Mouse (Mus musculus) heart, embryonic 14.5 days (tissue): ENCODE results near the gene Cnst. TPM values are rescaled to one million over a fixed set of nuclear protein-coding genes. Genes with fewer than 3 reads are reported as not detected.
"Not testable (repeated sequence)": the region's sequence is repeated elsewhere in the genome, so short reads cannot be mapped to it uniquely, and the experiment has no call there.

ENCODE experiments used
- ATAC-seq: fragments of 200-750 bp; cut with Nextera tagmentation; 2 replicates; pipeline ENCODE4 v1.8.0; 2017; ENCODE audit warnings: low read depth, moderate TSS enrichment; ENCODE audit not compliant: insufficient number of reproducible peaks, insufficient read depth, low FRiP score
- H3K27ac ChIP-seq, 2 experiments: fragments of 200-500 bp in 1 of 2; fragments of 300-500 bp in 1 of 2; sonication (generic) in 1 of 2; replicated peaks in 1 of 2; 2 replicates each; pipeline ENCODE4 v1.5.1; 2012 to 2014; ENCODE audit warnings: low read depth in 2 of 2, low read length in 2 of 2, control low read depth in 1 of 2, mild to moderate bottlenecking in 1 of 2, mixed read lengths in 1 of 2; ENCODE audit not compliant: control insufficient read depth in 1 of 2, insufficient read depth in 1 of 2
- H3K27me3 ChIP-seq: fragments of 300-500 bp; sonication (generic); 2 replicates; pipeline ENCODE4 v1.6.1; 2014; ENCODE audit warnings: mild to moderate bottlenecking, low read length, control low read depth; ENCODE audit not compliant: control insufficient read depth, insufficient read depth
- H3K36me3 ChIP-seq: fragments of 300-500 bp; sonication (generic); 2 replicates; pipeline ENCODE4 v1.6.1; 2014; ENCODE audit warnings: mild to moderate bottlenecking, control low read depth, low read length, mixed read lengths; ENCODE audit not compliant: control insufficient read depth, insufficient read depth
- H3K4me1 ChIP-seq, 2 experiments: fragments of 200-500 bp in 1 of 2; fragments of 300-500 bp in 1 of 2; sonication (generic) in 1 of 2; 2 replicates each; pipeline ENCODE4 v1.6.1; 2012 to 2014; ENCODE audit warnings: low read length in 2 of 2, control low read depth in 1 of 2, mixed read lengths in 1 of 2; ENCODE audit not compliant: control insufficient read depth in 2 of 2, insufficient read depth in 2 of 2
- H3K4me2 ChIP-seq: fragments of 300-500 bp; sonication (generic); 2 replicates; pipeline ENCODE4 v1.6.1; 2014; ENCODE audit warnings: mild to moderate bottlenecking, low read length
- H3K4me3 ChIP-seq, 2 experiments: fragments of 200-500 bp in 1 of 2; fragments of 300-500 bp in 1 of 2; sonication (generic) in 1 of 2; 2 replicates each; pipeline ENCODE4 v1.5.1; 2012 to 2014; ENCODE audit warnings: low read length in 2 of 2, mild to moderate bottlenecking in 2 of 2, control low read depth in 1 of 2, low read depth in 1 of 2, moderate library complexity in 1 of 2; ENCODE audit not compliant: control insufficient read depth in 1 of 2, insufficient read depth in 1 of 2
- H3K9ac ChIP-seq: fragments of 300-500 bp; sonication (generic); 2 replicates; pipeline ENCODE4 v1.6.1; 2014; ENCODE audit warnings: mild to moderate bottlenecking, low read length
- H3K9me3 ChIP-seq: fragments of 300-500 bp; sonication (generic); 2 replicates; pipeline ENCODE4 v1.6.1; 2016; ENCODE audit warnings: low read length, control low read depth; ENCODE audit not compliant: control insufficient read depth
- WGBS: fragments of 180-500 bp; shearing (Covaris S2); extraction: QIAGEN DNeasy Blood & Tissue Kit; methylation state at CpG from one replicate; pipeline ENCODE4 v1.1.7; 2014; 5-methylcytosine and 5-hydroxymethylcytosine counted together
- polyA plus RNA-seq: library from polyadenylated mRNA; unstranded; fragments of >200 nt; fragmentation: Nextera tagmentation; extraction: Ambion mirVana; gene quantifications from 2 replicates; pipeline ENCODE4 v1.2.1, GENCODE M21; 2014

Gene Cnst
- polyA plus RNA-seq, result 17.6 and 18.1 TPM in 2 replicates

- peak within 1 kb of the TSS; percentile 89 for H3K4me2 ChIP-seq
- H3K27ac ChIP-seq, result peak within 1 kb of the TSS; percentile 91
- peaks cover 23% of the 10 kb centered on the region for H3K36me3 ChIP-seq
- peak within 1 kb of the TSS; percentile 75 to 88 for H3K4me3 ChIP-seq
- H3K27me3 ChIP-seq, H3K9me3 ChIP-seq: not testable (repeated sequence)
- WGBS, result under 1% methylated on average over 68 of the region's 69 CpGs
- peak within 1 kb of the TSS; percentile 87 for H3K9ac ChIP-seq
- peak; percentile 99 for ATAC-seq
- H3K4me1 ChIP-seq, result peaks cover 5 to 22% of the 10 kb centered on the region in 2 experiments
Measured at GRCm38 (mm10) chr1:179545768-179546550, at the start of gene Cnst, which contains the start of gene Tfb2m. TSS of gene Cnst (plus strand) at chr1:179546370. TSS of gene Tfb2m (minus strand) at chr1:179546267.

GRCm38 (mm10) chr1:179499257-179499656 lies 46.9 kb upstream of the Cnst start:
- Histone ChIP-seq H3K27ac (no peak overlapping the region), H3K4me2 (no peak overlapping the region), H3K9ac (no peak overlapping the region), H3K27me3 (no peaks in the 10 kb centered on the region), H3K4me1 (no peaks in the 10 kb centered on the region), H3K4me3 (no peak overlapping the region), H3K36me3 (no peaks in the 10 kb centered on the region), H3K9me3 (no peaks in the 10 kb centered on the region)
- 59% methylated on average over 3 of the region's 3 CpGs for WGBS
- ATAC-seq, result no peak

- Histone ChIP-seq H3K9me3 (no peaks in the 10 kb centered on the region), H3K9ac (no peak overlapping the region), H3K4me3 (no peak overlapping the region), H3K4me1 (no peaks in the 10 kb centered on the region), H3K4me2 (no peak overlapping the region), H3K27ac (no peak overlapping the region), H3K27me3 (no peaks in the 10 kb centered on the region), H3K36me3 (no peaks in the 10 kb centered on the region)
- ATAC-seq, result no peak
- 12% methylated on average over 3 of the region's 3 CpGs for WGBS
Measured at GRCm38 (mm10) chr1:179502565-179502964, 43.6 kb upstream of the Cnst start.

GRCm38 (mm10) chr1:179506530-179507315 lies 39.4 kb upstream of the Cnst start:
- Histone ChIP-seq H3K27me3 (no peaks in the 10 kb centered on the region), H3K9me3 (no peaks in the 10 kb centered on the region), H3K9ac (no peak overlapping the region), H3K4me2 (no peak overlapping the region), H3K4me3 (no peak overlapping the region), H3K36me3 (no peaks in the 10 kb centered on the region), H3K27ac (no peak overlapping the region), H3K4me1 (no peaks in the 10 kb centered on the region)
- no peak for ATAC-seq
- 57% methylated on average over 9 of the region's 9 CpGs for WGBS

GRCm38 (mm10) chr1:179510546-179511340 lies 35.4 kb upstream of the Cnst start:
- no peak overlapping the region for H3K4me2 ChIP-seq
- H3K9me3 ChIP-seq, result no peaks in the 10 kb centered on the region
- H3K27me3 ChIP-seq, result no peaks in the 10 kb centered on the region
- no peak overlapping the region for H3K4me3 ChIP-seq
- no peak overlapping the region for H3K9ac ChIP-seq
- no peaks in the 10 kb centered on the region for H3K36me3 ChIP-seq
- no peak overlapping the region for H3K27ac ChIP-seq
- H3K4me1 ChIP-seq, result no peaks in the 10 kb centered on the region
- no peak for ATAC-seq
- WGBS, result 75% methylated on average over 12 of the region's 13 CpGs

GRCm38 (mm10) chr1:179511895-179512294 lies 34.3 kb upstream of the Cnst start:
- Histone ChIP-seq H3K9ac (no peak overlapping the region), H3K4me2 (no peak overlapping the region), H3K4me3 (no peak overlapping the region), H3K27me3 (no peaks in the 10 kb centered on the region), H3K9me3 (no peaks in the 10 kb centered on the region), H3K36me3 (no peaks in the 10 kb centered on the region), H3K4me1 (peaks cover 0 to 6% of the 10 kb centered on the region in 2 experiments; a peak in 1 of 4 replicates), H3K27ac (no peak overlapping the region)
- ATAC-seq, result no peak
- WGBS, result 80% methylated on average over 7 of the region's 7 CpGs
